Mouse (Mus musculus) erythroblast, embryonic 14.5 days (primary cell): ENCODE results near the gene Efr3b.

Experiments used
- GATA1 ChIP-seq: IDR thresholded peaks from 2 replicates; pipeline ENCODE4 v1.6.1; 2012; ENCODE audit warnings: low read length, inconsistent platforms, mixed read lengths
- TAL1 ChIP-seq: IDR thresholded peaks from 3 replicates; pipeline ENCODE4 v1.6.1; 2012; ENCODE audit warnings: low read length, inconsistent platforms, mixed read lengths

DNA sequence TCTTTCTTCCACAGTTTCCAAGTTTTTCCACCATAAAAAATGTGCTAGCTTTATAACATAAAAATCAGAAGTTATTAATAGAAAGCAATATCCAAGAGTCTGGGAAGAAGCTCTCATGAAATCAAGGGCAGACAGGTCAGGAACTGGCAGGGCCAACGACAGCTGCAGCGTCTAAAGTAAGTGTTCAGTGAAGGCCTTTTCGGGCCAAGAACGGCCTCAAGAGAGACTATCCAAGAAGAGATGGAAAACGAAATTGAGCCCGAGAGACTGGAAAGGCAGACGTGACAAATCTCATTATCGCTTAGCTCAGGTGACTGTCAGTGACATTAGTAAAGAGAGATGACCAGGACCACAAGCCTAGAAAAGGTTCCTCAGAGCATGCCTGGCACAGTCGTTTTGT lies 19.6 kb upstream of the Efr3b start:
- TF ChIP-seq TAL1 (no peak), GATA1 (no peak)
